Mouse (Mus musculus) hindbrain, embryonic 11.5 days (tissue): ENCODE data around the gene Acvr1c. TPM values are rescaled to one million over a fixed set of nuclear protein-coding genes. Genes with fewer than 3 reads are reported as not detected.

Experiments used
- ATAC-seq: fragments of 200-750 bp; cut with Nextera tagmentation; 2 replicates; pipeline ENCODE4 v1.8.0; 2017; ENCODE audit warnings: mild to moderate bottlenecking, moderate TSS enrichment, moderate library complexity; ENCODE audit not compliant: low FRiP score
- DNase-seq: peaks from one replicate; pipeline ENCODE4 v3.0.0-alpha.2; 2015; ENCODE audit warnings: low spot score
- H3K27ac ChIP-seq: fragments of 300-500 bp; sonication (generic); 2 replicates; pipeline ENCODE4 v1.5.1; 2014; ENCODE audit warnings: mild to moderate bottlenecking, low read depth, low read length
- H3K27me3 ChIP-seq: fragments of 300-500 bp; sonication (generic); 2 replicates; pipeline ENCODE4 v1.6.1; 2014; ENCODE audit warnings: mild to moderate bottlenecking, low read length, moderate library complexity, mixed read lengths; ENCODE audit not compliant: control insufficient read depth, insufficient read depth
- H3K36me3 ChIP-seq: fragments of 300-500 bp; sonication (generic); 2 replicates; pipeline ENCODE4 v1.6.1; 2014; ENCODE audit warnings: mild to moderate bottlenecking, low read length, moderate library complexity, mixed read lengths; ENCODE audit not compliant: control insufficient read depth, insufficient read depth
- H3K4me1 ChIP-seq: fragments of 300-500 bp; sonication (generic); replicated peaks from 2 replicates; pipeline ENCODE4 v1.6.1; 2014; ENCODE audit warnings: low read length, mixed read lengths; ENCODE audit not compliant: control insufficient read depth, insufficient read depth
- H3K4me2 ChIP-seq: fragments of 300-500 bp; sonication (generic); replicated peaks from 2 replicates; pipeline ENCODE4 v1.6.1; 2014; ENCODE audit warnings: mild to moderate bottlenecking, low read depth, low read length
- H3K4me3 ChIP-seq: fragments of 300-500 bp; sonication (generic); 2 replicates; pipeline ENCODE4 v1.5.1; 2014; ENCODE audit warnings: low read depth, low read length
- H3K9ac ChIP-seq: fragments of 300-500 bp; sonication (generic); 2 replicates; pipeline ENCODE4 v1.6.1; 2014; ENCODE audit warnings: low read depth, low read length
- H3K9me3 ChIP-seq: fragments of 300-500 bp; sonication (generic); 2 replicates; pipeline ENCODE4 v1.6.1; 2016; ENCODE audit warnings: low read length; ENCODE audit not compliant: control insufficient read depth
- WGBS: fragments of 180-500 bp; shearing (Covaris S2); extraction: QIAGEN DNeasy Blood & Tissue Kit; methylation state at CpG from one replicate; pipeline ENCODE4 v1.1.7; 2014; 5-methylcytosine and 5-hydroxymethylcytosine counted together
- polyA plus RNA-seq: library from polyadenylated mRNA; unstranded; fragments of >200 nt; fragmentation: Nextera tagmentation; extraction: Ambion mirVana; gene quantifications from 2 replicates; pipeline ENCODE4 v1.2.1, GENCODE M21; 2014

Acvr1c gene
- polyA plus RNA-seq, 1 experiment from 2014 or later = 0.26 TPM

GRCm38 (mm10) chr2:58240639-58241038, 117.1 kb downstream of the Acvr1c start:
- no peak overlapping the region for H3K27ac ChIP-seq
- H3K4me1 ChIP-seq = no peaks in the 10 kb centered on the region
- ATAC-seq (no peak), DNase-seq (no peak)
- no peaks in the 10 kb centered on the region for H3K36me3 ChIP-seq
- no peaks in the 10 kb centered on the region for H3K27me3 ChIP-seq
- no peak overlapping the region for H3K4me3 ChIP-seq
- H3K9me3 ChIP-seq = no peaks in the 10 kb centered on the region
- no peak overlapping the region for H3K9ac ChIP-seq
- no peak overlapping the region for H3K4me2 ChIP-seq
- WGBS = 86% methylated on average over 4 of the region's 4 CpGs

- 79% methylated on average over 2 of the region's 2 CpGs for WGBS
- no peak overlapping the region for H3K4me2 ChIP-seq
- H3K27ac ChIP-seq = no peak overlapping the region
- H3K9ac ChIP-seq = no peak overlapping the region
- no peaks in the 10 kb centered on the region for H3K36me3 ChIP-seq
- no peaks in the 10 kb centered on the region for H3K9me3 ChIP-seq
- H3K4me3 ChIP-seq = no peak overlapping the region
- no peak for ATAC-seq
- no peaks in the 10 kb centered on the region for H3K27me3 ChIP-seq
- DNase-seq = no peak
- no peaks in the 10 kb centered on the region for H3K4me1 ChIP-seq
Measured at GRCm38 (mm10) chr2:58237487-58237886, 120.2 kb downstream of the Acvr1c start.

Other genes with a start within 250 kb of the Acvr1c start
- 0.11 and 0.20 TPM in 2 replicates for gene Cytip, start 162.4 kb downstream of the Acvr1c start, polyA plus RNA-seq
- 0.15 TPM in 1 of 2 replicates, not detected in the other for gene Gm17409, start 112.2 kb upstream of the Acvr1c start, polyA plus RNA-seq
- gene Acvr1, start 209.3 kb upstream of the Acvr1c start, polyA plus RNA-seq = 5.8 and 6.0 TPM in 2 replicates
- gene Upp2, start 209.4 kb upstream of the Acvr1c start, polyA plus RNA-seq = 5.9 and 6.3 TPM in 2 replicates